Mouse (Mus musculus): ENCODE results near the gene Cpxm2. TPM values are rescaled to one million over a fixed set of nuclear protein-coding genes. Genes with fewer than 3 reads are reported as not detected.

Gene Cpxm2
- total RNA-seq, 2 experiments from 2014 or later: 35.9 to 58.1 TPM

DNA sequence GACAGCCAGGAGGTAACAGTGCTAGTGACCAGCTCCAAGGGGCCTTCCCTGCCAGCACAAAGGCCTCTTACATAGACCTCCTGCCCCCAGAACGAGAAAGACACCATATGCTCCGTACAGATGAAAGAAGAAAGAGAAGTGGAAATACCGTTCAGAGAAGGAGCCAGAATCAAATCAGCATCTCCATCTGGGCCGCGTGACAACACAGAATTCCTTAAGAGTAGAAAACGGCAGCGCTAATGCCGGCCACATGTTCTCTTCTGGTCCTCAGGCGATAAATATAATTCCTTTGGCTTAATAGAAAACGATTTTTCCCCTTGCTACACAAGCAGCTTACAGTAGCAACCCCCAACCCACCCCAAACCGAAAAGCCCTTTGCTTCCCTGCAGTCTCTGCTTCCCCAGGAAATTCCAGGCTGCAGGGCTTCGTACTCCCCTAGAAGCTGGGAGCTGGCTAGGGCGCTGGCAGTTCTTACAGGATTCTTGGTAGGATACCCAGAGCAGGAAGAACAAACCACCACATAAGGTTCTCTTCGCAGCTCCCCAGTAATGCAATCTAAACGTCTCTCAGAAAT, 9.2 kb downstream of the Cpxm2 start:
- DNase-seq: no peak

DNA sequence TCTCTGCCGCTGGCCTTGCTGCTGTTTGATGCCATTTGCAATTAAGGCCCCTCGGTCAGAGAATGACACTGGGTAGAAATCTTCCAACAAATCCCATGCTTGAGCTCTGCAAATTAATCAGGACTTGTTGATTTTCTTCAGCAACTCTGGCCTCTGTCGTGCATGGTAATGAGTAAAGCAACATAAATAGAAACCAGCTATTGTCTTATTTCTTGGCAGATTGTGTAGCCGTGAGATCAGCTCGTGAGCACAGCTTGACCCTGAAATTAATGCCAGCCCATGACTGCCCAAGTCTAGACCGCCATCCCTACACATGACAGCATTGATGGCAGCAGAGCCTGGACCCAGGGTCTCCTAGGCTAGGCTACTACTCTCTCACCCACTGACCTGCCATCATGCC, 25.9 kb downstream of the Cpxm2 start:
- DNase-seq: no peak

DNA sequence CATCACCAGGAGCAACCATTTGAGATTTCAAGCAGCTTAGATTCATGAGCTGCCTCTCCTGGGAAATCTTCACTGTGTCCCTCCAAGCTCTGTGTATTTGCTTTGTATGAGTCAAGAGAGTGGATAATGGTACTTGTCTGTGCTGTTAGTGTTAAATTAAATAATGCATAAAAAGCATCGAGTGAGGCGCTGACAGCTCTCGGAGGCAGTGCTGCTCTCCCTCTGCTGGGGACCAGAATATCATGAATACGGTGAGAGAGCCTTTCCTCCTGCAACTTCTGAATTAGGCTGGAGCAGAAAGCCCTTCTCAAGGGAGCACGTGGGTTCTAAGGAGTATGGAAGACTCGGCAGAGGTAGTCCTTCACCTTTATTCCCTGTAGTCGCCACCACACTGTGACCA, 29.6 kb downstream of the Cpxm2 start:
- no peak for DNase-seq

DNA sequence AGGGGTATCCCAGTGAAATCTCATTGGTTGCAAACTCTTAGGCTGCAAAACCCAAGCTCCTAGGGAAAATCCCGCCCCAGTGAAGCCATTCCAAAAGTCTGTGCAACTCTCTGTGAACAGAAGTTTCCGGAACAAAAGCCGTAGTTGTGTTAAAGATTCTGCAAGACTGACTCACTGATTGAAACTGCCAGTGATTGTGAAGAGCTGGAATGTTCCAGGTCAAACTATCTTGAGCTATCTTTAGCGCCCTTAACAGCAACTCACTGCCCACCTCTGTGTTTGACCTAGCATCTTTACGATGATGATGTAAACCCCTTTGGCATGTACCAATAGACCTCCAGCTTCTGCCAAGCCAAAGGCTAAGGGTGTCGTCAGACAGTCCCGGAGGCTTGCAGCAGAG, 31.3 kb downstream of the Cpxm2 start:
- DNase-seq: peak; percentile 31 to 45

DNA sequence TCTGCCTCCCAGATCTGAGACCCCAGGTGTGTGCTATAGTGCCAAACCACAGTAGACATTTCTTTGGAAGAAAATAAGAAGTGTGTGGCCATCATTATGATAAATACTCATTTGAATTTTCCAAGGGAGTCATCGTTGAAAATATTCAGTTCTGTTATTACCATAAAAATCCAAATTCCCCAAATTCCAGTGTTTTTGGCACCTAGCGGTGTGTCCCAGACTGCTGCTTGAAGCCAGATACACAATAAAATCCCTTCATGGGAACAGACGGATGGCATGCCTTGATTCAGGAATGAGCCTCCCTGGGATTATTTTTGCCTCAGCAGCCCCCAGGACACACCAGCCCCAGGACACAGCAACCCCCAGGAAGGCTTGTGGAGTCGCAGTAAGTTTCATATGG, 34.7 kb downstream of the Cpxm2 start:
- DNase-seq: no peak

DNA sequence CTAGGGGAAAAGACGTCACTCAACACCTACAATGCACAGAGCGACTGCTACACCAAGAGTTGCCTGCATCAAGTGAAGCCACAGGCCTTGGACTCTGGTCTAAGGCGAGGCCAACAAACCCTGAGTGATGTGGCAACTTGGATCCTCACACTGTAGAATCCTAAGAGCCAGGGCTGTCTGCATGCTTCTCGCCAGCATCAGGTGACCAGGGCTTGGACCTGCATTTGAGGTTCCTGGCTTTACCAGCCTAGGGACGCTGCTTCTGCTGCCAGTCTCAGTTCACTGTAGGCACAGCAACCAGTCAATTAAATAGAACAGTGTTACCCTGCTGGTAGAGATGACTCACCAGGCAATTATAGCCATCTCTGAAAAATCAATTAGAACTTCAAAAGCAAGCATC, 42.8 kb downstream of the Cpxm2 start:
- DNase-seq: peak in 1 of 2 experiments; percentile 18

DNA sequence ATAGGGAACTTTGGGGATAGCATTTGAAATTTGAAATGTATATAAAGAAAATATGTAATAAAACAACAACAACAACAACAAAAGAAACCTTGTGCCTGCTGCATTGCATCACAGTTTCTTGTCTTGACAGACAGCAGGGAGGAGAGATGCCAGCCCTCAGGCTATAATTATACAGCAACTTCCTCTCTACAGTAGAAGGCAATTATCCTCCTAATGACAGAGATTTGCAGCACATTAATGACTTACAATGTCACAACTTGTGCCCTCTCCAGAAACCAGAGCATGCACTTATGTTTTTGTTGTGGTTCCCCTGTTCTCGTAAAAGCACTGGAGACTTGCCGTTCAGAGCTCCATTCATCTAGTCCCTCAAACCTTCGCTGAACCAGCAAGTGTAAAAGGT, 44.2 kb downstream of the Cpxm2 start:
- DNase-seq: no peak

DNA sequence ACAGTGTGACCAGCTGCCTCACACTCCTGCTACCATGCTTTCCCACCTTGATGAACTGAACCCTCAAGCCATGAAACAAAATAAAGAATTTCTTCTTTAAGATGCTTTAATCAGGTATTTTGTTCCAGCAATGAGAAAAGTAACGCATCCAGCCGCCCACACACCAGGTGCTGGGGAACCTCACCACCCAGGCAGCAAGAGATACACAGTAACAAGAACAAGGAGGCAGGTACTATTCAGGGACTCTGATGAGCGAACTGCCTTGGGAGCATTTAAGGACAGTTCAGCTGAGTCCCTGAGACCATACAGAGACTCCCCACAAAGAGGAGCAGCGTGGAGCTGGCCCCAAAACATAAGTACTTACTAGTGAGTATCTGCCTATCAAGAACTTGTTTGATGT, 47.6 kb downstream of the Cpxm2 start:
- no peak for DNase-seq

DNA sequence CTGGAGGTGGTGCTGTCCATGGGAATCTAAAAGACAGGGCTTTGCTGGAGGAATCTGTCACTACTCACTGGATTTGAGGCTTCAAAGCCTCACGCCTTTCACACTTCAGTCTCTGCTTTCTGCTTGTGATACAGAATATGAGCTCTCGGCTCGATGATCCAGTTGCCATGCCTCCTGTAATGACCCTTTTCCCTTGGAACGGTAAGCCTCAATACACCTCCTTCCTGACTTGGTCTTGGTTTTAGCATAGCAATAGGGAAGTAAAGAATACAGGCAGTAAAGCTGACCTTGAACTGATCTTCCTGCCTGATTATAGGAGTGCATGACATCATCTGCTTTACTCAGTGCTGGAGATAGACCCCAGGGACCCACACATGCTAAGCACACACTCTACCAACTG, 49.2 kb downstream of the Cpxm2 start:
- no peak for DNase-seq

DNA sequence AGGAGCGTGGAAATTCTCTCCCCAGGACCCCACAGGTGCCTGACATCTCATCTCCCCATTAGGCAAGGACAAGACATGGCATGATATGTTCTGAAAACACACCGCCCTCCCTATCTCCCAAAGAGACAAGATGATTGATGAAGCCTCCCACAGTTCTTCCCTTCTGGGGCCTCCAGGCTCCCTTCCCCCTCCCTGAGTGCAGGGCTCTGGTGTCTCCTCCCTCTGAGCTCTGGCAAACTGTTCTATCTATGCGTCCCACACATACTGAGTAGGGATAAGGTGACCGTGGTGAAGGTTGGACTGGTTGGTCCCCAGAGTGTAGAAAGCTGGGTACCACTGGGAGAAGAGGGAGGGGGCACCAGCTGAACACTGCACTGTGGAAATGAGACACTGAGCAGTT, 56.1 kb downstream of the Cpxm2 start:
- DNase-seq: no peak

DNA sequence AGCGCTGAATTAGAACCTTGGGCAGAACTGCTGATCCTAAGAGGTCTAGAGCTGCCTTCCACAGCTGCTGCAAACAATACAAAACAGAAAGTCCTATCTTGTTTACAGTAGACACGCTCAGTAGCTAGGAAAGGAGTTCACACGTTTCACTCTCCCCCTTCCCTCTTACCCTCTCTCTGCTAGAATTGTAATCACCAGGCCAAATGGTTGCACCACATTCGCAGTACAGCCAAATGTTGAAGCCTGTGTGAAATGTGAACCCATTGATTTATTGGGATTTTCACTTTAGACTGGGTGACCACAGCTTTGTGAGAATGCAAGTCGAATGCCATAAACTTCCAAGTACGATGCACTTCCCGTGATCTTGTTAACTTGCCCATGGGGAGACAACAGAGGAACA, 59.9 kb downstream of the Cpxm2 start:
- peak in 1 of 2 experiments; percentile 32 for DNase-seq

DNA sequence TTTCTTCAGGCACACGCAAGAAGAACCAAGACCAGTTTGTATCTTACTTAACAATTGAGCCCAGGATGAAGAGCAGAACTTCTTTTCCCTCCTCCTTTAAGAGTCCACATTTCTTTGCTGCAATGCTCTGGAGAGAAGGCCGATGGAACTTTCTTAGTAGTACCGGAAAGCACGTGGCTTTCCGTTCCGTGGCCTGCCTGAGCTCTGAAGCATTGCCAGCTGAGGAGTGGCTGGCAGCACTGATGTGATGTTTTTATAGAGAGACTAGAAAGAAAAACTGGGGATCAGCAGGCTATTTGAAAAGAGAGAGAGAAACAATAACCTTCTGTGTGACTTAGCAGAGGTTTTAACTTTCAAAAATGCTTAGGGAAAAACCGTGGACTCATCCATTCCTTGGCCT, 63.0 kb downstream of the Cpxm2 start:
- peak in 1 of 2 experiments; percentile 23 for DNase-seq

DNA sequence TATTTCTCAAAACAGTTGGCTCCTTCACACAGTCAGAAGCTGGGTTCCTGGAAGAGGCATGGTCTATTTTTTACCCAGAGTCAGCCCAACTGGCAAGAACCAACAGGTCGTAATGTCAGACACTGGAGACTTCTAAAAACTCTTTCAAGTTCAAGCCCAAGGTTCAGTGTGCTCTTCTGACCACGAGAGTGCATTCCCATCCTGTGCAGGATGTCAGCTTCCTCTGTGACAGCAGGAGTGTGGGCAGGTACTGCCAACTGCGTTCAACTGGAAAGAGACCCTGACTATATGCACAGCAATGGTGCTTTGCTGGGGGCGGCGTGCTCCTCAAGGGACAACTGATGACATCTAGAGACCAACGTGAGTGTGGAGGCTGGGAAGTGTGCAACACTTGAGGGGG, 65.9 kb downstream of the Cpxm2 start:
- DNase-seq: peak; percentile 9 to 37

DNA sequence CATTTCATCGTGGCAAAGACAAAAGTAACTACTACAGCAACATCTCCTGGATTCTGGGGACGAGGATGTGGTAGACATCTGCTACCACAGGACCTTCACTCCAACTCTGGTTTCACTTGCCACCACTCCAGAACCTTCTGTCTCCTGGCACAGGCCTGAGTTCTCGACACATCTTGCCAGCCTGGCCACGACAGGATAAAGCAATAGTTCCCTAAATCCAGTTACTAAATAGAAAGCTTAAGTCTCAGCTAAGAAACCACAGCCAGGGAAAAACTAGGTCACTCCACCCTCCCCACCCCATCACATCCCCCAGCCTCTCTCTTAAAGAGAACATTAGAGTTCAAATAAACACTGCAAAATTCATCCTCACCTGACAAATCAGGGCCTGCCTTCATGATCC, 66.4 kb downstream of the Cpxm2 start:
- DNase-seq: peak; percentile 25

DNA sequence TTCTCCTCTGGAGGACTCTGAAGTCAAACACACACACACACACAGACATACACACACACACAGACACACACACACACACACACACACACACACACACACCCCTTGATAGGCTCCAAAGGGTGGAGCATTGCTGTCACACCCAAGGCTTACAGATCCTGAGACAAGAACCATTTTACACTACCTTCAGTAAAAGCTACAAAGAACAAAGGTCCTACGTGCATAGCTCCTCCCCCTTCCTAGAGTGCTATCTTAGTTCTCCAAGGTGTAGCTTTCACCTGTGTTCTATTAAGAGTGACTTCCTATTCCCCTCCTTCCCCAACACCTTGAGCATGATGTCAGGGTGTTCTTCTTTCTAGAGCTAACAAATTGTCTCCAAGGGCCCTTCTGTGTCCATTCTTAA, 78.7 kb downstream of the Cpxm2 start:
- no peak for DNase-seq

DNA sequence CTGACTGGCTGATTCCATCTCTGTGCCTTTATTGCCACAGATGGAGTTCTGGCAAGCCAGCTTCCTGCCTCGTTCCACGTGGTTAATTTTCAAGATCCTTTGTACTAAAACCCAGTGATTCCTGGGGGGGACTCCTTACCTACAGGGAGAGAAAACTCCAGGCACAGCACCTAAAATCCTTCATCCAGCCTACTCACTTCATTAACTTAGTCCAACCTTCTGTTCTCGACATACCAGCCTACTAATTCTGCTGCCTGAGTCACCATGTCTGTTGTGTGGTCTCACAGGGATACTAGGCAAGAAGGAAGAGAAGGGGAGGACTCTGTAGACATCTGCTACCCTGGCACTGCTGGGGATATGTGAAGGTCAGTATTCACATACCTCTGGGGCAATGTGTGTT, 80.0 kb downstream of the Cpxm2 start:
- no peak for DNase-seq

DNA sequence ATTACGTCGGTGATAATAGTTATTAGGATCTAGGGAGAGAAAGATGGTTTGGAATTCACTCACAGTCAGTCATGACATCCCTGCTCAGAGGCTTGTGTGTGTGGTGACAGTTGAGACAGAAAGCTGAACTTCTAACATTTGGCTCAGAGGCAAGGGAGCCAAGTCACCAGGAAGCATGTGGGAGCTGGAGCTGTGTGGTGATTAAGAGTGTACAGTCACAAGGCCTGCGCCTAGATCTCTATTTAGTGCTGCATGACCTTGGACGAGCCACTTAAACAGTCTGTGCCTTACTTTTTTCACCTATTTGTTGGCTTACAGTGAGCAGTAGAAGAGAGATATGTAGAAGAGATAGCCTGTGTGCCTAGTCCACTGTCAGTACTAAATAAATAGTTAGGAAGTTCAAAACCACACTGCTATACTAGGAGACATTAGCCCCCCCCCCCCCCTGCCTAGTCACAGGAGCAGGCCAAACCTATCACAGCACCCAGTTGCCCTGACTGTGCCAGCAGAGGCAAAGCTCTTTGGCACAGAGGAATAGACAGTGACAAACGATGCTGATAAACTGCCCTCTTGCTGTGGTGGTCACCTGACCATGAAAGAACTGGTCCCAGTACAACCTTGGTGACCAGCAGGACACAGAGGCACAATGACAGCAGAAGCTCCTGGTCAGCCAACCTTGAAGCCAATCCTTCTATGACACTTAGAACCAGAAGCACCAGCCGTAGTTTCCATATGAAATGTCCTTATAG, 83.5 kb downstream of the Cpxm2 start:
- peak; percentile 39 to 57 for DNase-seq

DNA sequence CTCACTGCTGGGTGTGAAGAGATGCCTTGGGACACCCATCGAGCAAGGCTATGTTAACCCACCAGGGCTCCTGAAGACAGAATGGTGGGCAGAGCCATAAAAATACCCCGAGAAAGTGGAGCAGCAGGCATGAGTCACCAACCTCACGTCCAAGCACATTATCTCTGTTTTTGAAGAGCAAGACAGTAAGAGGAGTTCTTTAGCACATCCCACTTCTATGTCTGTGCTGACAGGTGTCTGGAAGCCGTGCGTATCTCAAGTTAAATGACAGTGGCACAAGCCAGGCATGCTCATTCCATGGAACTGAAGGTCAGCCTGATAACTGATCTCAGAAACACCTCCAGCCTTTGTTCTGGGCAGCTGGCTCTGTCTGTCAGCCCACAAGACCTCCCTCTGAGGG, 86.6 kb downstream of the Cpxm2 start:
- peak; percentile 18 to 34 for DNase-seq

DNA sequence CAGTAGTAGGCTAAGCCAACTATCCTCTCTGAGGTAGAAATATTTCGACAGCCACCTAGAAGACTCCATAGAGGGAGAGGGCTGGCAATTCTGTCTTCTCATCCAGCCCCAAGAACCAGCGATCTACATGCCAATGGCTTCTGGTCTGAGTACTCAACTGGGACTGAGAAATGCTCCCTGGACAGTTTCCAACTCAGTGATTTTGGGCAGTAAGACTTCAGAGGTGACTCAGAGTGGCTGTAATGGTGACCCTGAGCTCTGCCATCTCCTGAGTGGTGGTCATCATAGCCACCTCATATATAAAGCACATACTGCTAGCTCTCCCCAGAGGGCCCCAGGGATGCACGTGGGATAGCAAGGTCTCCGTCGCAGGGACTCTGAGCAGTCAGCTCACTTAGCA, 87.0 kb downstream of the Cpxm2 start:
- no peak for DNase-seq

DNA sequence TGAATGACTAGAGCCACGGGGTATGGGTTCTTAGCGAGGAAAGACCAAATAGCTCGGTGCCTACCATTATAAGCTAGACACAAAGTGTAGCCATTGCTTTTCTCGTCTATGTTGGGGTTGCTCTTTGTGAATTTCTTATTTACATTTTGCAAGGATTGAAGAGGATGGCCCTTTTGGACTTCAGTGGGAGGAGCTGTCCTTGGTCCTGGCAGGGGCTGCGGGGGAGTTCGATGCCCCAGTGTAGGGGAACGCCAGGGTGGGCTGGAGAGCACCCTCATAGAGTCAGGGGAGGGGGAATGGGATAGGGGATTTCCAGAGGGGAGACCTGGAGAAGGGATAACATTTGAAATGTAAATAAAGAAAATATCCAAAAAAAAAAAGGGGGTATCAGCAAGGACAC, 94.4 kb downstream of the Cpxm2 start:
- no peak for DNase-seq

DNA sequence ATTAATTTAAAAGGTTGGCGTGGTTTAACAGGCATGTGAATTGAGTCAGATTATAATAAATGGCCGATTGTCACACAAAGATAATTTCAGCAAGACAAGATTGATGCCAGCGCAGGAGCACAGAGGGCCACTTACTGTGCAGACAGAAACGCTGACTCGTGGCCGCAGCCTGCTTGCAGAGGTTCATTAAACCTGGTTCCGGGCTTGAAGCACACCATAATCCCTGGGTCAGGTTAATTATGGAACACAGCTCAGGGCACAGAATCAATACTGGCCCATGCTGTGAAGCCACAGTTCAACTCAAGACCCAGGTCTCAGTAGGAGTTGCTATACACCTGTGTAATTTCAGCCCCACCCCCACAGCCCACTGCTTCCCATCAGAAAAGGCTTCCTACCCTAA, 98.0 kb downstream of the Cpxm2 start:
- no peak for DNase-seq

DNA sequence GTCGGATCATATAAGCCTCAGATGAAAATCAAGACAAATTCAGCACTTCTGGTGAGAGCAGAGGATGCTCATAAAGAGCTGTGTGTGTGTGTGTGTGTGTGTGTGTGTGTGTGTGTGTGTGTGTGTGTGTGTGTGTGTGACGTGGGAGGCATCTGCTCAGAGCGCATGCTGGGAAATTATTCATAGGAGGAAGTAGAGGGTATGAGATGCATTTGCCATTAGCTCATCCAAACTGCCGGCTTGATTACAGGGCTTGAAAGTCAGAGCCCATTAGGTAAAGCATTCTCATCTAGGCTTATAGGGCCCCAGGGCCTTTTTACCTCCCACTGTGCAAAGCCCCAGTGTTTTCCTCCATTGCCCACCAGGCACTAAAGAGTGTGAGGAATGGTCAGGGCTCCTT, 107.9 kb downstream of the Cpxm2 start:
- DNase-seq: no peak

DNA sequence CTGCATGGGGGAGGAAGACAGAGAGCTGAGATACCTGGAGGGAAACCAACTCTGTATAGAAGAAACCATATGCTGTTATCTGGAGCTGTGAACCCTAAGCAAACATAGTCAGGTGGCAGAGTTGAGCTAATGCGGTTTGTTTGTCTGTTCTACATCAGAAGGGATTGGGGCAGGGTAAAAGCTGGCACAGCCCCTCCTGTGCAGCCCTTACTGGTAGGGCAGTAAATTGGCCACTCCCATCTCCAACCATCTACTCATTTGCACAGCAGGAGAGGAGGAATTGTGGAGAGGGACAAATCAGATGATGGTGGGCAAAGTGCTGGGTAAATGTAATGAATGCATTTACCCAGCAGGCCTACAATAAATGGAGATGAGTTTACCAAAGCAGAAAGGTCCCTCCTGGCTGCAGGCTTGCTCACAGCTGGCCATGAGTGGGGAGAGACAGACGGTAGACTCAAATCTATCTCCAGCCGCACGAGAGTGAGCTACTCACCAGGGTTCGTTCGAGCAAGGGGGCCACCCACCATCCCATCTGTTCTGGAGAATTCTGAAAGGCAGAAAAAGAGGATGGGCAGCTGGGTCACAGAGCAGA, 122.5 kb downstream of the Cpxm2 start:
- no peak for DNase-seq

DNA sequence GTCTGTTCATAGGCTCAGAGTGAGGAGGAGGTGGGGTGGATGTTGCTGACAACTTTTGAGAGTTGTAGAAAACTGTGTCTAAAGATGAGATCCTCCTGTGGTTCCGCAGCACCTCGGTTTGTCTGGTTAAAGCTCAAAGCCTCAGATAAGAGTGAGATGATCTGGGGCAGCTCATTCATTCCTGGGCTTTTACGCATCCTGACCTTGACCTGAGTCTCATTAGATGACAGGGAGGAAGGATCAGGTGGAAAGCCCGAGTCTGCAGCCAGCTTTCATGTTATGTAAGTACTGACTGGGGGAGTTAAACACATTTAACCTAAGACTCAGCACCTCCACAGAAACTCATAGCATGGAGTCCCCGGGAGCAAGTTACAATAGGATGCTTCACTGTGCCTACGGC, 127.9 kb downstream of the Cpxm2 start:
- DNase-seq: no peak
